Comparison of ENCODE assay signal across 8 mouse cellular contexts in genomic region chr10:12548616-12549084, GRCm38 (mm10).
DNase-seq lines count a peak whose midpoint lies in the region; ATAC-seq and TF ChIP-seq lines count a peak whose summit lies in the region.

No protein-coding gene starts in this region.

- no peak overlapping the region for H3K9ac ChIP-seq in stomach, embryonic 15.5 days

- H3K36me3 ChIP-seq in limb, embryonic 10.5 days = no peaks in the 10 kb centered on the region
- no peaks in the 10 kb centered on the region for H3K36me3 ChIP-seq in stomach, embryonic 15.5 days

- ATAC-seq in hematopoietic stem cell, adult 5-6 weeks (replicated peaks in 1 of 2; ENCODE audit: insufficient read depth in 1 of 2, low FRiP score in 2 of 2, low TSS enrichment in 1 of 2, low read depth in 1 of 2, poor library complexity in 2 of 2, severe bottlenecking in 2 of 2) = peak; percentile 64 to 71
- peak; percentile 72 for ATAC-seq in megakaryocyte-erythroid progenitor cell, adult 5-6 weeks (replicated peaks; ENCODE audit: low FRiP score, low TSS enrichment, poor library complexity, severe bottlenecking)
- ATAC-seq in stomach, embryonic 15.5 days (ENCODE audit: insufficient read depth, low FRiP score, low read depth) = peak; percentile 72

- H3K4me3 ChIP-seq in embryonic fibroblast, embryonic 13.5 days (ENCODE audit: insufficient read depth, low read length) = peak overlapping the region; percentile 16
- peak overlapping the region; percentile 52 for H3K4me3 ChIP-seq in limb, embryonic 10.5 days
- peak overlapping the region; percentile 37 for H3K4me3 ChIP-seq in stomach, embryonic 15.5 days (replicated peaks)

- intact Hi-C loops in left cerebral cortex, postnatal 25 days (cut with DNase I) = loop anchor here (5.0 kb wide), 1 partner anchor 81 kb away; no protein-coding TSS in a partner anchor

- WGBS in limb, embryonic 10.5 days = under 1% methylated on average over 13 of the region's 13 CpGs
- WGBS in stomach, embryonic 15.5 days = under 1% methylated on average over 13 of the region's 13 CpGs

- no peaks in the 10 kb centered on the region for H3K27me3 ChIP-seq in limb, embryonic 10.5 days (ENCODE audit: low read depth, poor library complexity, severe bottlenecking)
- H3K27me3 ChIP-seq in stomach, embryonic 15.5 days (replicated peaks) = no peaks in the 10 kb centered on the region

- no peak for TF ChIP-seq CTCF in embryonic fibroblast, embryonic 13.5 days (IDR thresholded peaks at IDR 0.05; ENCODE audit: borderline replicate concordance, insufficient read depth, low read length)

- H3K27ac ChIP-seq in embryonic fibroblast, embryonic 13.5 days (ENCODE audit: insufficient read depth, low read length) = no peak overlapping the region
- peak overlapping the region; percentile 86 for H3K27ac ChIP-seq in limb, embryonic 10.5 days
- peak overlapping the region; percentile 51; the same call in 1 of the 2 replicates for H3K27ac ChIP-seq in stomach, embryonic 15.5 days

- H3K4me2 ChIP-seq in stomach, embryonic 15.5 days = peak overlapping the region; percentile 60

- TF ChIP-seq POLR2A in embryonic fibroblast, embryonic 13.5 days (IDR thresholded peaks at IDR 0.05; ENCODE audit: low read depth, low read length) = no peak

- no peaks in the 10 kb centered on the region for H3K4me1 ChIP-seq in embryonic fibroblast, embryonic 13.5 days (ENCODE audit: control insufficient read depth, insufficient read depth, low read length)
- peaks cover 74% of the 10 kb centered on the region for H3K4me1 ChIP-seq in limb, embryonic 10.5 days
- peaks cover 3% of the 10 kb centered on the region; the same call in 1 of the 2 replicates for H3K4me1 ChIP-seq in stomach, embryonic 15.5 days

- DNase-seq in left cerebral cortex, postnatal 25 days (ENCODE audit: low spot score in 2 of 2) = peak; percentile 31
- DNase-seq in left cerebral cortex, adult 18-20 months (ENCODE audit: low spot score in 2 of 2) = no peak
- peak; percentile 61 for DNase-seq in limb, embryonic 10.5 days (ENCODE audit: low spot score)
- no peak for DNase-seq in cerebellum, adult 9-11 months

- no peaks in the 10 kb centered on the region for H3K9me3 ChIP-seq in limb, embryonic 10.5 days (replicated peaks)
- H3K9me3 ChIP-seq in stomach, embryonic 15.5 days = no peaks in the 10 kb centered on the region

Comparison
In these comparisons a context has a peak if more than half of its experiments do, and no peak if none do; other contexts are left out.
1. DNase-seq: peak in left cerebral cortex, postnatal 25 days (2 of 2) and limb, embryonic 10.5 days (single experiment); none in left cerebral cortex, adult 18-20 months (0 of 2) and cerebellum, adult 9-11 months (single experiment).
2. Peak in every context shown above with its lines, with median percentiles within 50 percentile points of each other: H3K4me3 ChIP-seq and ATAC-seq.